Mouse (Mus musculus) lung, embryonic 16.5 days (tissue): ENCODE results near the gene Cdca4. TPM values are rescaled to one million over a fixed set of nuclear protein-coding genes. Genes with fewer than 3 reads are reported as not detected.
"Not testable (repeated sequence)": the region's sequence is repeated elsewhere in the genome, so short reads cannot be mapped to it uniquely, and the experiment has no call there.

Source experiments
- ATAC-seq: fragments of 200-750 bp; cut with Nextera tagmentation; 2 replicates; pipeline ENCODE4 v1.8.0; 2017; ENCODE audit warnings: low read depth, mild to moderate bottlenecking, moderate library complexity
- H3K27ac ChIP-seq: fragments of 300-500 bp; sonication (generic); 2 replicates; pipeline ENCODE4 v1.5.1; 2014; ENCODE audit warnings: mild to moderate bottlenecking, control low read depth, low read length
- H3K27me3 ChIP-seq: fragments of 300-500 bp; sonication (generic); 2 replicates; pipeline ENCODE4 v1.6.1; 2014; ENCODE audit warnings: low read depth, low read length, mixed read lengths; ENCODE audit not compliant: control insufficient read depth, insufficient read depth
- H3K36me3 ChIP-seq: fragments of 300-500 bp; sonication (generic); 2 replicates; pipeline ENCODE4 v1.6.1; 2014; ENCODE audit warnings: low read length; ENCODE audit not compliant: control insufficient read depth, insufficient read depth
- H3K4me1 ChIP-seq: fragments of 300-500 bp; sonication (generic); replicated peaks from 2 replicates; pipeline ENCODE4 v1.6.1; 2014; ENCODE audit warnings: low read length, mixed read lengths; ENCODE audit not compliant: control insufficient read depth, insufficient read depth
- H3K4me2 ChIP-seq: fragments of 300-500 bp; sonication (generic); 2 replicates; pipeline ENCODE4 v1.6.1; 2014; ENCODE audit warnings: low read depth, low read length, control low read depth
- H3K4me3 ChIP-seq: fragments of 300-500 bp; sonication (generic); 2 replicates; pipeline ENCODE4 v1.5.1; 2014; ENCODE audit warnings: mild to moderate bottlenecking, low read length, control low read depth
- H3K9ac ChIP-seq: fragments of 300-500 bp; sonication (generic); 2 replicates; pipeline ENCODE4 v1.6.1; 2014; ENCODE audit warnings: low read length, control low read depth
- H3K9me3 ChIP-seq: fragments of 300-500 bp; sonication (generic); 2 replicates; pipeline ENCODE4 v1.6.1; 2016; ENCODE audit warnings: low read length; ENCODE audit not compliant: control insufficient read depth
- WGBS: fragments of 180-500 bp; shearing (Covaris S2); extraction: QIAGEN DNeasy Blood & Tissue Kit; methylation state at CpG from one replicate; pipeline ENCODE4 v1.1.7; 2014; 5-methylcytosine and 5-hydroxymethylcytosine counted together
- polyA plus RNA-seq: library from polyadenylated mRNA; unstranded; fragments of >200 nt; fragmentation: Nextera tagmentation; extraction: Ambion mirVana; gene quantifications from 2 replicates; pipeline ENCODE4 v1.2.1, GENCODE M21; 2015

Cdca4 gene
- polyA plus RNA-seq, 1 experiment from 2014 or later: 108 TPM

GRCm38 (mm10) chr12:112819057-112819662 is 10.1 kb downstream of the Cdca4 start:
- Histone ChIP-seq H3K4me3 (no peak overlapping the region), H3K27me3 (no peaks in the 10 kb centered on the region), H3K9ac (no peak overlapping the region), H3K9me3 (no peaks in the 10 kb centered on the region), H3K4me2 (no peak overlapping the region), H3K36me3 (peaks cover 36% of the 10 kb centered on the region), H3K27ac (no peak overlapping the region), H3K4me1 (peaks cover 8% of the 10 kb centered on the region; the same call in 1 of the 2 replicates)
- no peak for ATAC-seq
- 88% methylated on average over 8 of the region's 8 CpGs for WGBS

GRCm38 (mm10) chr12:112816866-112817265 is 12.4 kb downstream of the Cdca4 start:
- WGBS: 77% methylated on average over 7 of the region's 7 CpGs
- H3K36me3 ChIP-seq: peaks cover 35% of the 10 kb centered on the region

GRCm38 (mm10) chr12:112816294-112816693 is 12.9 kb downstream of the Cdca4 start:
- no peaks in the 10 kb centered on the region for H3K4me1 ChIP-seq
- no peaks in the 10 kb centered on the region for H3K27me3 ChIP-seq
- H3K36me3 ChIP-seq: peaks cover 29% of the 10 kb centered on the region
- H3K9ac ChIP-seq: no peak overlapping the region
- no peak overlapping the region for H3K27ac ChIP-seq
- no peak overlapping the region for H3K4me2 ChIP-seq
- 46% methylated on average over 4 of the region's 4 CpGs for WGBS
- no peak for ATAC-seq
- H3K4me3 ChIP-seq: no peak overlapping the region
- no peaks in the 10 kb centered on the region for H3K9me3 ChIP-seq

More at GRCm38 (mm10) chr12:112816866-112817265, 12.4 kb downstream of the Cdca4 start:
- ATAC-seq, H3K9me3 ChIP-seq, H3K4me1 ChIP-seq, H3K27ac ChIP-seq, H3K4me2 ChIP-seq, H3K27me3 ChIP-seq, H3K9ac ChIP-seq, H3K4me3 ChIP-seq: not testable (repeated sequence)

GRCm38 (mm10) chr12:112814682-112815470 is 14.3 kb downstream of the Cdca4 start:
- H3K4me3 ChIP-seq: no peak overlapping the region
- H3K9me3 ChIP-seq: no peaks in the 10 kb centered on the region
- H3K36me3 ChIP-seq: peaks cover 19% of the 10 kb centered on the region
- H3K27ac ChIP-seq: no peak overlapping the region
- ATAC-seq: no peak
- WGBS: 69% methylated on average over 14 of the region's 14 CpGs
- no peak overlapping the region for H3K4me2 ChIP-seq
- H3K9ac ChIP-seq: no peak overlapping the region
- H3K4me1 ChIP-seq: peaks cover 5% of the 10 kb centered on the region
- H3K27me3 ChIP-seq: no peaks in the 10 kb centered on the region

- WGBS: 89% methylated on average over 7 of the region's 7 CpGs
- H3K36me3 ChIP-seq: peaks cover 9% of the 10 kb centered on the region
- no peak overlapping the region for H3K27ac ChIP-seq
- ATAC-seq: no peak
- no peak overlapping the region for H3K4me2 ChIP-seq
- no peaks in the 10 kb centered on the region for H3K27me3 ChIP-seq
- H3K9me3 ChIP-seq: no peaks in the 10 kb centered on the region
- H3K9ac ChIP-seq: no peak overlapping the region
- H3K4me3 ChIP-seq: no peak overlapping the region
- H3K4me1 ChIP-seq: peaks cover 13% of the 10 kb centered on the region
Measured at GRCm38 (mm10) chr12:112813370-112813769, 15.9 kb downstream of the Cdca4 start.

- ATAC-seq: no peak
- peaks cover 15% of the 10 kb centered on the region for H3K4me1 ChIP-seq
- no peak overlapping the region for H3K9ac ChIP-seq
- no peaks in the 10 kb centered on the region for H3K9me3 ChIP-seq
- H3K4me2 ChIP-seq: no peak overlapping the region; the same call in 1 of the 2 replicates
- H3K4me3 ChIP-seq: no peak overlapping the region
- H3K27ac ChIP-seq: no peak overlapping the region
- H3K27me3 ChIP-seq: no peaks in the 10 kb centered on the region
- 54% methylated on average over 19 of the region's 19 CpGs for WGBS
- H3K36me3 ChIP-seq: peaks cover 3% of the 10 kb centered on the region; the same call in 1 of the 2 replicates
Measured at GRCm38 (mm10) chr12:112810092-112810885, 18.9 kb downstream of the Cdca4 start.

GRCm38 (mm10) chr12:112809641-112810040 is 19.6 kb downstream of the Cdca4 start:
- Histone ChIP-seq H3K4me3 (peak overlapping the region; percentile 70), H3K27ac (no peak overlapping the region)
- WGBS: 9% methylated on average over 8 of the region's 8 CpGs

GRCm38 (mm10) chr12:112808587-112809364 is 20.4 kb downstream of the Cdca4 start, which contains the start of gene Clba1:
Clba1 (plus strand) TSS chr12:112808937.
- Histone ChIP-seq H3K4me1 (peaks cover 15% of the 10 kb centered on the region), H3K9ac (peak within 1 kb of the TSS; percentile 59), H3K9me3 (no peaks in the 10 kb centered on the region), H3K36me3 (no peaks in the 10 kb centered on the region; the same call in 1 of the 2 replicates), H3K4me2 (peak within 1 kb of the TSS; percentile 99), H3K4me3 (peak within 1 kb of the TSS; percentile 70), H3K27ac (no peak within 1 kb of the TSS), H3K27me3 (peaks cover 2% of the 10 kb centered on the region; the same call in 1 of the 2 replicates)
- under 1% methylated on average over 61 of the region's 64 CpGs for WGBS
- peak; percentile 93 for ATAC-seq

More at GRCm38 (mm10) chr12:112809641-112810040, 19.6 kb downstream of the Cdca4 start:
- H3K4me1 ChIP-seq: peaks cover 15% of the 10 kb centered on the region
- H3K27me3 ChIP-seq: no peaks in the 10 kb centered on the region
- peak overlapping the region; percentile 59 for H3K9ac ChIP-seq
- peak overlapping the region; percentile 99 for H3K4me2 ChIP-seq
- H3K9me3 ChIP-seq: no peaks in the 10 kb centered on the region
- peaks cover 3% of the 10 kb centered on the region; the same call in 1 of the 2 replicates for H3K36me3 ChIP-seq
- no peak for ATAC-seq
